Mouse (Mus musculus) CD4-positive naive resting alpha-beta T cell, adult 76 days (primary cell): Measurements from ENCODE around the gene Rhob. TPM values are rescaled to one million over a fixed set of nuclear protein-coding genes. Genes with fewer than 3 reads are reported as not detected.

ENCODE experiments used
- total RNA-seq: library from RNA; stranded (reverse); gene quantifications from one replicate; pipeline ENCODE4 v1.2.4, GENCODE M21; 2023

Rhob gene
- total RNA-seq, result 134 TPM

GRCm38 (mm10) chr12:8499871-8500596 lies at the start of gene Rhob:
Gene Rhob (minus strand): TSS chr12:8500009.

Other genes with a start within 250 kb of the Rhob start
- gene Gdf7, start 198.1 kb downstream of the Rhob start, total RNA-seq, result not detected
- gene Hs1bp3, start 186.6 kb downstream of the Rhob start, total RNA-seq, result 7.9 TPM
- not detected for gene Slc7a15, start 99.1 kb upstream of the Rhob start, total RNA-seq
- gene Pum2, start 174.1 kb upstream of the Rhob start, total RNA-seq, result 242 TPM